Mouse (Mus musculus): ENCODE data around the gene Tnrc6b.

GRCm38 (mm10) chr15:80799074-80799633 is 88.0 kb downstream of the Tnrc6b start:
- no peak for TF ChIP-seq USF1 (IDR thresholded peaks at IDR 0.05; ENCODE audit: low read depth)
- TF ChIP-seq POLR2A (IDR thresholded peaks at IDR 0.05; ENCODE audit: insufficient read length, low read depth) = no peak
